ENCODE assay signal across 9 mouse cellular contexts in the genomic region with DNA sequence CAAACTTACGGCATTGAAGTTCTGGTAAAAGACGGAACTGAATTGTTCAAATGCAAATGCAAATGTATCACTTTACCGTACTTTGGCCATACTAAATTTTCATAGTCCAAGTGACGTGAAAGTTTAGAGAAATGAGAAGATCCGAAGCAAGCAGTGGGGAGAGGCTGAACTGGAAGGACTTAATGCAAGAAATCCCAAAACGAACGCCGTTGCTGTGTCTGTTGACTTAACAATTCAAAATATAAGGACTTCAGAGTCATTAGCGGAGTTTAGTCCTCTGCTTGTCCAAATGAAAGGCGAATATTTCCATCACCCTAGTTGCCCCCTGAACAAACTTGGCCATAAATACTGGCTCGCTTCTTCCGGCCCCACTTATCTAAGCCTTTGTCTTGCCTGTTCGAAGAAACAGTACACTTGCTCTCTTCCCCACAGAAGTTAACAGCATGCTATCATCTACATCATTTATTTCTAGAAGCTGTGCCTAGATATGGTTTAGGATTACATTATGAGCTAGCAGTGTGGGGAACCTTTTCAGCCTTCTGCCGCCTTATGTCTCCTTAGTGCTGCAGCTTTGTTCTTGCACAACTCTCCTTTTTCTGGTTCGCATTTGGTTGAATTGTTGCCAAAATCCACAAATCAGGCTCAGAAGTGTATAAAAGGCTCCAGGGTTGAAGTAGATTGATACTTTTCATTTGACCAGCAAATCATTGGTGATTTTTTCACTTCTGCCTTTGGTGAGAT. TPM values are rescaled to one million over a fixed set of nuclear protein-coding genes. Genes with fewer than 3 reads are reported as not detected.
A peak's percentile ranks its signal among the peaks of the same experiment; 100 is the strongest.
DNase-seq lines count a peak whose midpoint lies in the region; ATAC-seq and TF ChIP-seq lines count a peak whose summit lies in the region.
"Had no signal": no experiment of that assay in that cellular context is flagged by ENCODE, and none has a peak within 500 bp of the region (broad histone marks: within the 10 kb centered on the region; RNA-seq: fewer than 3 reads in every experiment).

No protein-coding gene starts in this region.

- no peaks in the 10 kb centered on the region for H3K9me3 ChIP-seq in MEL (replicated peaks; ENCODE audit: insufficient read depth, low read length)
- H3K9me3 ChIP-seq in forebrain, embryonic 10.5 days: no peaks in the 10 kb centered on the region
- H3K9me3 ChIP-seq in intestine, embryonic 15.5 days: no peaks in the 10 kb centered on the region
- no peaks in the 10 kb centered on the region for H3K9me3 ChIP-seq in stomach, postnatal 0 days (ENCODE audit: control insufficient read depth, low read length)

- no peaks in the 10 kb centered on the region for H3K27me3 ChIP-seq in MEL (ENCODE audit: control insufficient read depth in 1 of 2, insufficient read depth in 2 of 2, low read length in 2 of 2)
- no peaks in the 10 kb centered on the region for H3K27me3 ChIP-seq in forebrain, embryonic 10.5 days (ENCODE audit: poor library complexity, severe bottlenecking)
- no peaks in the 10 kb centered on the region for H3K27me3 ChIP-seq in intestine, embryonic 15.5 days (replicated peaks)
- H3K27me3 ChIP-seq in stomach, postnatal 0 days (ENCODE audit: control insufficient read depth, insufficient read depth, low read length): no peaks in the 10 kb centered on the region
- H3K27me3 ChIP-seq: Patski had no signal

- no peak for TF ChIP-seq EP300 in MEL (IDR thresholded peaks at IDR 0.05; ENCODE audit: low read depth in 1 of 2, low read length in 2 of 2)
- TF ChIP-seq EP300 in stomach, postnatal 0 days (optimal IDR thresholded peaks at IDR 0.05): no peak

- no peak for TF ChIP-seq RAD21 in MEL (IDR thresholded peaks at IDR 0.05; ENCODE audit: low read depth, low read length)

- H3K27ac ChIP-seq in MEL (ENCODE audit: control insufficient read depth, low read depth, low read length): peak overlapping the region; percentile 92
- H3K27ac ChIP-seq in forebrain, embryonic 10.5 days: peak overlapping the region; percentile 93
- H3K27ac ChIP-seq in intestine, embryonic 15.5 days: peak overlapping the region; percentile 97
- H3K27ac ChIP-seq in stomach, postnatal 0 days (replicated peaks): peak overlapping the region; percentile 96

- no peak for ATAC-seq in intestine, embryonic 15.5 days
- ATAC-seq in megakaryocyte progenitor cell, adult 5-6 weeks (replicated peaks; ENCODE audit: poor library complexity): peak; percentile 3; the same call in 1 of the 2 replicates
- no peak for ATAC-seq in stomach, postnatal 0 days (ENCODE audit: low FRiP score, low TSS enrichment)

- no peak for TF ChIP-seq CTCF in MEL (IDR thresholded peaks at IDR 0.05 in 2 of 3, conservative IDR thresholded peaks at IDR 0.05 in 1 of 3; ENCODE audit: control insufficient read depth in 1 of 3, insufficient read depth in 1 of 3, low read depth in 2 of 3, low read length in 3 of 3, poor library complexity in 1 of 3, severe bottlenecking in 1 of 3)
- TF ChIP-seq CTCF in stomach, postnatal 0 days (IDR thresholded peaks at IDR 0.05; ENCODE audit: low read depth): no peak

- H3K9ac ChIP-seq in MEL (ENCODE audit: control insufficient read depth, low read depth, low read length, poor library complexity, severe bottlenecking): peak overlapping the region; percentile 71
- H3K9ac ChIP-seq in intestine, embryonic 15.5 days: peak overlapping the region; percentile 57
- peak overlapping the region; percentile 73 for H3K9ac ChIP-seq in stomach, postnatal 0 days (ENCODE audit: low read length)

- TF ChIP-seq POLR2A in MEL (IDR thresholded peaks at IDR 0.05; ENCODE audit: control insufficient read depth in 1 of 2, insufficient read depth in 1 of 2, low read depth in 1 of 2, low read length in 2 of 2, poor library complexity in 1 of 2): no peak; a peak in 2 of 4 replicates

- H3K4me1 ChIP-seq in MEL (ENCODE audit: control insufficient read depth in 1 of 2, insufficient read depth in 2 of 2, low read length in 2 of 2): peaks cover 0 to 23% of the 10 kb centered on the region in 2 experiments; a peak in 2 of 4 replicates
- peaks cover 28% of the 10 kb centered on the region for H3K4me1 ChIP-seq in forebrain, embryonic 10.5 days
- peaks cover 6% of the 10 kb centered on the region for H3K4me1 ChIP-seq in intestine, embryonic 15.5 days (replicated peaks)
- peaks cover 3% of the 10 kb centered on the region; the same call in 1 of the 2 replicates for H3K4me1 ChIP-seq in stomach, postnatal 0 days (replicated peaks; ENCODE audit: control insufficient read depth, insufficient read depth)

- H3K4me3 ChIP-seq in MEL (ENCODE audit: control insufficient read depth in 1 of 2, insufficient read depth in 1 of 2, low read depth in 2 of 2, low read length in 2 of 2): peak overlapping the region; percentile 25 to 48
- peak overlapping the region; percentile 54 for H3K4me3 ChIP-seq in forebrain, embryonic 10.5 days
- peak overlapping the region; percentile 41 for H3K4me3 ChIP-seq in intestine, embryonic 15.5 days (replicated peaks)
- peak overlapping the region; percentile 30 for H3K4me3 ChIP-seq in stomach, postnatal 0 days (ENCODE audit: low read depth, low read length)

- WGBS in forebrain, embryonic 10.5 days: 29% methylated on average over 15 of the region's 15 CpGs
- WGBS in intestine, embryonic 15.5 days: 2% methylated on average over 15 of the region's 15 CpGs
- 0% methylated on average over 15 of the region's 15 CpGs for WGBS in stomach, postnatal 0 days

- H3K79me2 ChIP-seq in MEL (ENCODE audit: control insufficient read depth, insufficient read depth, low read length, poor library complexity): no peaks in the 10 kb centered on the region; the same call in 1 of the 2 replicates

- H3K36me3 ChIP-seq in MEL (ENCODE audit: control insufficient read depth in 1 of 2, insufficient read depth in 2 of 2, low read length in 2 of 2): peaks cover 0 to 26% of the 10 kb centered on the region in 2 experiments; a peak in 2 of 4 replicates
- H3K36me3 ChIP-seq in forebrain, embryonic 10.5 days (replicated peaks): no peaks in the 10 kb centered on the region
- no peaks in the 10 kb centered on the region for H3K36me3 ChIP-seq in intestine, embryonic 15.5 days
- no peaks in the 10 kb centered on the region for H3K36me3 ChIP-seq in stomach, postnatal 0 days (ENCODE audit: control insufficient read depth, insufficient read depth, low read length)

- H3K4me2 ChIP-seq in intestine, embryonic 15.5 days (replicated peaks): peak overlapping the region; percentile 56
- H3K4me2 ChIP-seq in stomach, postnatal 0 days (replicated peaks; ENCODE audit: low read depth): peak overlapping the region; percentile 58

- DNase-seq in adrenal gland, postnatal 10 days: peak; percentile 35
- DNase-seq in adrenal gland, adult 18-20 months (ENCODE audit: low spot score in 2 of 2): no peak
- DNase-seq in MEL (ENCODE audit: low read depth, low spot score): peak; percentile 89
- peak; percentile 47 for DNase-seq in forebrain, embryonic 10.5 days (ENCODE audit: extremely low spot score, low spot score)
- DNase-seq in stomach, postnatal 0 days (ENCODE audit: low spot score): peak; percentile 30
- DNase-seq in testis, postnatal 14 days (ENCODE audit: low spot score): no peak

RNA-seq across cellular contexts. Expression of gene Hist1h2bc, which starts 1.3 kb away (rescaled TPM):
- 10 to 100 TPM; 76.4 to 77.6 TPM for total RNA-seq in adrenal gland, postnatal 10 days (2021)
- total RNA-seq in adrenal gland, adult 18-20 months (2021): 100 to 1,000 TPM; 115 to 172 TPM
- 694 and 982 TPM in 2 replicates for total RNA-seq in MEL (2012; rRNA removed)
- polyA plus RNA-seq in MEL (2012; ENCODE audit: insufficient read depth in 1 of 2, insufficient read length in 2 of 2, low read depth in 1 of 2, low replicate concordance in 2 of 2, missing spikeins in 1 of 2): 1 to 10 TPM in 1 of 2 experiments, not detected in 1; 3.1 TPM
- 17.2 and 19.3 TPM in 2 replicates for polyA plus RNA-seq in forebrain, embryonic 10.5 days (2016; fragmentation: Nextera tagmentation; extraction: Ambion mirVana)
- polyA plus RNA-seq in intestine, embryonic 15.5 days (2015; fragmentation: Nextera tagmentation; extraction: Ambion mirVana): 79.3 and 89.9 TPM in 2 replicates
- total RNA-seq in megakaryocyte progenitor cell, adult 5-6 weeks (2015): 36.2 and 54.1 TPM in 2 replicates
- total RNA-seq in megakaryocyte progenitor cell, adult 5-6 weeks (2017): 196 and 235 TPM in 2 replicates
- 105 and 115 TPM in 2 replicates for polyA plus RNA-seq in stomach, postnatal 0 days (2015; fragmentation: Nextera tagmentation; extraction: Ambion mirVana)

RNA-seq across cellular contexts. Expression of gene Hist1h2ac, which starts 1.5 kb away (rescaled TPM):
- 1 to 10 TPM; 8.3 to 9.7 TPM for total RNA-seq in adrenal gland, postnatal 10 days (2021)
- 1 to 10 TPM; 2.0 to 2.2 TPM for total RNA-seq in adrenal gland, adult 18-20 months (2021)
- 123 and 153 TPM in 2 replicates for total RNA-seq in MEL (2012; rRNA removed)
- under 1 TPM in 1 of 2 experiments, not detected in 1; 0.15 TPM for polyA plus RNA-seq in MEL (2012; ENCODE audit: insufficient read depth in 1 of 2, insufficient read length in 2 of 2, low read depth in 1 of 2, low replicate concordance in 2 of 2, missing spikeins in 1 of 2)
- polyA plus RNA-seq in forebrain, embryonic 10.5 days (2016; fragmentation: Nextera tagmentation; extraction: Ambion mirVana): 1.00 and 1.1 TPM in 2 replicates
- 1.3 and 1.5 TPM in 2 replicates for polyA plus RNA-seq in intestine, embryonic 15.5 days (2015; fragmentation: Nextera tagmentation; extraction: Ambion mirVana)
- total RNA-seq in megakaryocyte progenitor cell, adult 5-6 weeks (2015): 17.1 and 19.7 TPM in 2 replicates
- 101 and 110 TPM in 2 replicates for total RNA-seq in megakaryocyte progenitor cell, adult 5-6 weeks (2017)
- 0.57 and 0.74 TPM in 2 replicates for polyA plus RNA-seq in stomach, postnatal 0 days (2015; fragmentation: Nextera tagmentation; extraction: Ambion mirVana)

RNA-seq across cellular contexts. Expression of gene Hist1h1t, which starts 10.3 kb away (rescaled TPM):
- total RNA-seq in adrenal gland, postnatal 10 days (2021): under 1 TPM; 0.69 to 0.88 TPM
- not detected for total RNA-seq in adrenal gland, adult 18-20 months (2021)
- total RNA-seq in MEL (2012; rRNA removed): 2.7 and 6.3 TPM in 2 replicates
- polyA plus RNA-seq in MEL (2012; ENCODE audit: insufficient read depth in 1 of 2, insufficient read length in 2 of 2, low read depth in 1 of 2, low replicate concordance in 2 of 2, missing spikeins in 1 of 2): not detected
- not detected in 2 replicates for polyA plus RNA-seq in forebrain, embryonic 10.5 days (2016; fragmentation: Nextera tagmentation; extraction: Ambion mirVana)
- polyA plus RNA-seq in intestine, embryonic 15.5 days (2015; fragmentation: Nextera tagmentation; extraction: Ambion mirVana): not detected in 2 replicates
- not detected in 2 replicates for total RNA-seq in megakaryocyte progenitor cell, adult 5-6 weeks (2015)
- total RNA-seq in megakaryocyte progenitor cell, adult 5-6 weeks (2017): 0.29 TPM in 1 of 2 replicates, not detected in the other
- not detected in 2 replicates for polyA plus RNA-seq in stomach, postnatal 0 days (2015; fragmentation: Nextera tagmentation; extraction: Ambion mirVana)

RNA-seq across cellular contexts. Expression of gene Hist1h4c, which starts 13.0 kb away (rescaled TPM):
- total RNA-seq in adrenal gland, postnatal 10 days (2021): 100 to 1,000 TPM; 175 to 199 TPM
- 10 to 100 TPM; 79.0 to 94.6 TPM for total RNA-seq in adrenal gland, adult 18-20 months (2021)
- total RNA-seq in MEL (2012; rRNA removed): 1,967 and 2,008 TPM in 2 replicates
- polyA plus RNA-seq in MEL (2012; ENCODE audit: insufficient read depth in 1 of 2, insufficient read length in 2 of 2, low read depth in 1 of 2, low replicate concordance in 2 of 2, missing spikeins in 1 of 2): 1 to 10 TPM in 1 of 2 experiments, not detected in 1; 4.1 TPM
- 4.5 and 5.9 TPM in 2 replicates for polyA plus RNA-seq in forebrain, embryonic 10.5 days (2016; fragmentation: Nextera tagmentation; extraction: Ambion mirVana)
- polyA plus RNA-seq in intestine, embryonic 15.5 days (2015; fragmentation: Nextera tagmentation; extraction: Ambion mirVana): 4.7 and 5.7 TPM in 2 replicates
- 45.1 and 51.9 TPM in 2 replicates for total RNA-seq in megakaryocyte progenitor cell, adult 5-6 weeks (2015)
- 238 and 311 TPM in 2 replicates for total RNA-seq in megakaryocyte progenitor cell, adult 5-6 weeks (2017)
- polyA plus RNA-seq in stomach, postnatal 0 days (2015; fragmentation: Nextera tagmentation; extraction: Ambion mirVana): 2.1 and 3.2 TPM in 2 replicates

RNA-seq across cellular contexts. Expression of gene Hfe, which starts 25.4 kb away (rescaled TPM):
- total RNA-seq in adrenal gland, postnatal 10 days (2021): 10 to 100 TPM; 23.3 to 31.0 TPM
- 10 to 100 TPM; 33.3 to 45.6 TPM for total RNA-seq in adrenal gland, adult 18-20 months (2021)
- total RNA-seq in MEL (2012; rRNA removed): not detected in 2 replicates
- polyA plus RNA-seq in MEL (2012; ENCODE audit: insufficient read depth in 1 of 2, insufficient read length in 2 of 2, low read depth in 1 of 2, low replicate concordance in 2 of 2, missing spikeins in 1 of 2): not detected
- 1.3 and 1.5 TPM in 2 replicates for polyA plus RNA-seq in forebrain, embryonic 10.5 days (2016; fragmentation: Nextera tagmentation; extraction: Ambion mirVana)
- polyA plus RNA-seq in intestine, embryonic 15.5 days (2015; fragmentation: Nextera tagmentation; extraction: Ambion mirVana): 6.4 and 7.9 TPM in 2 replicates
- total RNA-seq in megakaryocyte progenitor cell, adult 5-6 weeks (2015): 15.9 and 16.6 TPM in 2 replicates
- 6.0 and 8.7 TPM in 2 replicates for total RNA-seq in megakaryocyte progenitor cell, adult 5-6 weeks (2017)
- polyA plus RNA-seq in stomach, postnatal 0 days (2015; fragmentation: Nextera tagmentation; extraction: Ambion mirVana): 11.2 and 12.9 TPM in 2 replicates

Comparison
In these comparisons a context has a peak if more than half of its experiments do, and no peak if none do; other contexts are left out.
1. DNase-seq: peak in adrenal gland, postnatal 10 days (single experiment), MEL (single experiment), forebrain, embryonic 10.5 days (single experiment) and stomach, postnatal 0 days (single experiment); none in adrenal gland, adult 18-20 months (0 of 2) and testis, postnatal 14 days (single experiment).
2. Peak in every context shown above with its lines, with median percentiles within 50 percentile points of each other: H3K27ac ChIP-seq, H3K4me3 ChIP-seq and H3K9ac ChIP-seq.